Mouse (Mus musculus) brain, embryonic 14.5 days (tissue): ENCODE results near the gene Sds.

Experiments used
- CTCF ChIP-seq: fragments of 200-500 bp; IDR thresholded peaks from 2 replicates; pipeline ENCODE4 v1.5.1; 2012; ENCODE audit warnings: inconsistent platforms, mild to moderate bottlenecking, moderate library complexity, borderline replicate concordance; ENCODE audit not compliant: insufficient read depth, insufficient read length; ENCODE audit errors: extremely low read depth
- POLR2A ChIP-seq: fragments of 200-500 bp; IDR thresholded peaks from 2 replicates; pipeline ENCODE4 v1.6.1; 2012; ENCODE audit warnings: mild to moderate bottlenecking, inconsistent platforms, borderline replicate concordance; ENCODE audit not compliant: poor library complexity, insufficient read depth, insufficient read length, severe bottlenecking; ENCODE audit errors: extremely low read depth

DNA sequence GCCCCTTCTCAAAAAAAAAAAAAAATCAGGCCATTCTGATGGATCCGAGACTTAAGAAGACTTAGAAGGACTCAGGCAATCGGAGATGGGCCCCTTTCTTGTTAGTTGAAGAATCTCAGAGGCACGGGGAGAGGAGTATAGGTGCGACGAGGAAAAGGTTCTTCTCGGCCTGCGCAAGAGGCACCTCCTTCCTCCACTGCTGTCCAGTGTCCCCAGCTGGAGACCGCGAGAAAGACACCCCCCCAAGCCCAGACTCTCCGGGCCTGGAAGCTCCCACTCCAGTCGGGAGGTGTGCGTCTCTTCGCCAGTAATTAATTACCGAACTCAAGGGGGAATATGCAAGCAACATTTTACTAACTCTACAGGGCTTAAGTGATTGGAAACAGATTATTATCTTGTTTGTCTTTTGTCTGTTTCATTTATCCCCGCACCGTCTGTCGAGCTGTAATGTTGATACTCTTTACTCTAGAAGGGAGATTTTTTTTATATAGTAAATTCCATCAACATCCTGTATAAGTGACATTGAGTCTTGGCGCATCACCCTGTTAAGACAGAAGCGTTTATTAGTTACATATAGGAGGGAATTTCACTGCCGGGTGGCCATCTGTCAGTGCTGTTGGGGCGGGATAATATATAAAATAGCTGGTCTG is 48.0 kb upstream of the Sds start:
- TF ChIP-seq CTCF (no peak), POLR2A (no peak)
